Mouse (Mus musculus): ENCODE data around the gene Gm884. TPM values are rescaled to one million over a fixed set of nuclear protein-coding genes. Genes with fewer than 3 reads are reported as not detected.
A peak's percentile ranks its signal among the peaks of the same experiment; 100 is the strongest.

Gene Gm884
- total RNA-seq (2021): not detected
- long read RNA-seq, experiment 1: 0 reads
- long read RNA-seq, experiment 2: 0 reads

DNA sequence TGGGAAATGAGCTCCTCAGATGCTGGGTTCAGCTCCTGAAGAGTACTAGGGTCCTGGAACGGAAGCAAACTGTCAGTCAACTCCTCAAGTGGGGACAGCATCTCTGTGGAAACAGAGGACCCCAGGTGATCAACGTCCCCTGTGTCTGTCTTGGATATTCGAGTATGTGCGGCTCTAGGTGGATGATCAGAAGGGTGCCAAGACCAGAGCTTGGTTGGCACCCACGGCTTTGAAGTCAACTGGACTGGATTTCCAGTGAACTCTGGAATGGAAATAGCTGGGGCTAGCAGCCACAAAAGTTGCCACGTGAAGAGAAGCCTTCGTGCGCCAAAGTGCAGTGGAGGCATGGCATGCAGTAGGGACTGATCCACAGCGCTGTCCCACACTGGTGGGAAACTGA lies at the start of gene Gm884:
TSS of gene Gm884 (minus strand) at position 101 of the 400 bp plus-strand sequence.
- no peak for DNase-seq (ENCODE audit: low spot score in 2 of 2)

- no peak for DNase-seq (ENCODE audit: low spot score in 2 of 2)
These were observed 46.0 kb upstream of the Gm884 start for GRCm38 (mm10) chr11:103666907-103667426.

GRCm38 (mm10) chr11:103666181-103666906 lies 45.4 kb upstream of the Gm884 start:
- DNase-seq (ENCODE audit: low spot score in 2 of 2): no peak

GRCm38 (mm10) chr11:103665695-103666094 lies 44.8 kb upstream of the Gm884 start:
- no peak for DNase-seq (ENCODE audit: low spot score in 2 of 2)

DNA sequence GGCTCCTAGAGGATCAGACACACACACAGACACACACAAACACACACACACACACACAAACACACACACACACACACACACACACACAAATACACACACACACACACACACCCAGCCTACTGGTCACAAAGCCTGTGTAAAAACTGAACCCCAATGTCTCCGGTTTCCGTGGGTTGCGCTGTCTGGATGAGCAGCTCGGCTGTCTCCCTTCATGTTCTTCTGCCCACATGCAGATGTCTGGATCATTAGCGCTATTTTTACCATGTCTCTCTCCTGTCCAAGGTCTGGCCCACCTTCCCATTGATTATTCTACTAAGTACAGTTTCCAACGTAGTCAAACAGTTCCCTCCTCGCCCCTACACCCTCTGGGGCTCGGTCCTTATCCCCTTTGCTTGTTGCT lies 42.2 kb upstream of the Gm884 start:
- DNase-seq (ENCODE audit: low spot score in 2 of 2): no peak

- DNase-seq (ENCODE audit: low spot score in 2 of 2): no peak
These were observed 41.6 kb upstream of the Gm884 start for GRCm38 (mm10) chr11:103662546-103662945.

DNA sequence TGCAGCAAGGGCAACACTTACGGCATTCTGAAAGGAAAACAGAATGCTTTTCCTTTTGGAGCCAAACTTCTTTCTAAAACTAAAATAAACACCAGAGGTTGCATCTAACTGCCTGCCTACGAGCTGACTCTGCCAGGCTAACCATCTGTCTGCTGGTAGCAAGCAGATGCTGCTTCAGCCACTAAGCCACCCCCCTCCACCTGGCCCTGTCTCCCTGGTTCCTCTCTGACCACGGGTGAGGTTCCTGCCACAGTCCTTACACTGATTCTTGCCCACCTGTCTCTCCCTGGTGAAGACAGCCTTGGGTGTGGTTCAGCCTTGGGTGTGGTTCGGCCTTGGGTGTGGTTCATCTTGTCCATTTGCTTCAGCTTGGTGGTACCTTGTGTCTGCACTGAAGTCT lies 40.9 kb upstream of the Gm884 start:
- no peak for DNase-seq (ENCODE audit: low spot score in 2 of 2)

GRCm38 (mm10) chr11:103658189-103658588 lies 37.2 kb upstream of the Gm884 start:
- no peak for DNase-seq (ENCODE audit: low spot score in 2 of 2)

DNA sequence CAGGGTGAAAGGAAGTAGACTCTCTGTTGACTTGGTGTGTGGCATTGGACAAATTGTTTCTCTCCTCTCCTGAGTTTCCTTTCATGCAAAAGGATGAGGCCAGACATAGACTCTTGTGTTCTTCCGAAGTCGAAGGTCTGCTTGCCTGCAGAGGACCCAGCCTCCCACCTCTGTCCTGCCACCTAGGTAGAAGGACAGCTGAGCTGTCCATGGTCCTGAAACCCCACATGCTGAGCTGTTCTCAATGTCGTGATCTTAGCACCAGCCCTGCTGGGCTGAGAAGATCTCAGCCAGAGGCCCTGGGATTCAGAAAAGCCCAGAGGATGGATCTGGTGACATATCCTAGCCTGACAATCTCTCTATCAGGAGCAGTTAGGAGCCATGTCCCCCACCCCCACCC lies 35.6 kb upstream of the Gm884 start:
- DNase-seq (ENCODE audit: low spot score in 2 of 2): peak in 1 of 2 experiments; percentile 39

DNA sequence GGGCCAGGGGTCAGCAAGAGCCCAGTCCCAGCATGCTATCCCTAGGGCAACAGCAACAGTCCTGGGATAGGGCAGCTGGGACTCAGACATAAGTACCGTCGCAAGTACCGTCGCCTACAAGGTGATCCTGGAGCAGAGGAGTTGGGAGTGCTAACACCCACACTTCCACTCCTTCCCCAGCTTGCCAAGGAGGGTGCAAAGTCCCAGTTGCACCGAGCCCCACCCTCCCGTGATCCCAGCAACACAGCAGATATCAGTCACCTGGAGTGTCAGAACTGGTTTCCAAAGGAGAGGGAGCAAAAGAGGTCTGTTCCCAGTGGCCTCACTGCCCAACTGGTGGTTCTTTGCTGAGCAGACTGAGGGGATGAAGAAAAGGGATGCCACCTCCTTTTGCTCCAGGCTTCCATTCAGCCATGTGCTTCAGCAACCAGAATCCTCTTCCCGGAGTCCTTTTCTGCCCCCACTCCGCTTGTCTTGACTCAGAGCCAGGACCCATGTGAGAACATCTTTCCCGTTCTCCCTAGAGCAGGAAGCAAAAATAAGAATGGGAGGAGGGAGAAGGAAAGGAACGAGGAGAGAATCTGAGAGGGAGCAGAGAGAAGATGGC lies 32.5 kb upstream of the Gm884 start:
- no peak for DNase-seq (ENCODE audit: low spot score in 2 of 2)

GRCm38 (mm10) chr11:103651426-103651825 lies 30.5 kb upstream of the Gm884 start:
- DNase-seq (ENCODE audit: low spot score in 2 of 2): no peak

- no peak for DNase-seq (ENCODE audit: low spot score in 2 of 2)
These were observed 29.1 kb upstream of the Gm884 start for GRCm38 (mm10) chr11:103649983-103650493.

GRCm38 (mm10) chr11:103649301-103649982 lies 28.5 kb upstream of the Gm884 start, which contains the start of gene Rprml:
TSS of gene Rprml (plus strand) at chr11:103649570.
- DNase-seq (ENCODE audit: low spot score in 2 of 2): no peak

DNA sequence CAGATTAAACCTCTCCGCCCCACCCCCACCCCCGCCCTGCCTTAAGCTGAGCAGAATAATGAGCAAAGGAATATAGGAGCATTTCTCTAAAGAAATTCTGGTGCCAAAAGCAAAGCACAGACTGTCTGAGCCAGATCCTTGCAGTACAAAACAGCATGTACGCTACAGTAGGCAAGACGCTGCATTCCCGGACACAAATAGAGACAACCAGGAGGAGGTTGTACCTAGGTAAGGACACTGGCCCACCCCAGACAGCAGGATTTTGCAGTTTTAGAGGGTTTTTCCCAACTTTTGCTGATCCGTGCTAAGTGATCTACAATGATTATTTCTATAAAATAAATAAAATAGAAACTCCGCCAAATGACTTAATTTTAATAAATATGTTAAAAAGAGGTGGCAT lies 27.7 kb upstream of the Gm884 start:
- DNase-seq (ENCODE audit: low spot score in 2 of 2): no peak

DNA sequence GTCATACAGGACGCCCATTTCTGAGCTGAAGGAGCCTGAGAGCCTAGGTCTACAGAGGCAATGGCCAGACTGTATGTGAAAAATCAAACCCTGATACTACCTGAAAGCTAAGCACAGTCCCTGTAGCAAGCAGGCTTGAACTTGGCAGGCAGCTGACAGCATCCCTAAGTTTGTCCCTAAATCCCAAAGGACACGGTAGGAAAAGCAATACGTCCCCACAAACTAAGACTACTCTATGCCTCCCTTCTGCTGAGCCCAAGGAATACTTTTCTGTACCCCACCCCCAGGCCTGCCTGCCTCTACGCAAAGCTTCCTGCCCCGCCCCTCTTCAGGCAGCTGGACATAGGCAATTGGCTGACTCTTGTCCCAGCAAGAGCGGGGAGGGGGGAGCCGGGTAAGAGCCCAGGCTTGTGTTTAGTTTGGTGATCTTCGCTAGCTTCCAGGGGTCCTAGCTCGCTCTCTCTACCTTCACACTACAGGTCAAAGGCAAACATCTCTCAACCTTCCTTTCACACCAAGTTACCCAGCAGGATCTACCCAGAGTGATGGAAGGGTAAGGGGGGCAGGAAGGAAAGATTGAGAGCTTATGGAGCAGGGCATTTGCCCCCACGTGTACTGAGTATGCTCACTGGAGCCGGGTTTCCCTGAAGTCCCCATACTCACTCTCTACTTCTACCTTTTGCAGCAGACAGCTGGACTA lies 27.1 kb upstream of the Gm884 start:
- DNase-seq (ENCODE audit: low spot score in 2 of 2): no peak

- DNase-seq (ENCODE audit: low spot score in 2 of 2): peak in 1 of 2 experiments; percentile 7
These were observed 25.4 kb upstream of the Gm884 start for GRCm38 (mm10) chr11:103646301-103646700.

GRCm38 (mm10) chr11:103645731-103646130 lies 24.8 kb upstream of the Gm884 start:
- DNase-seq (ENCODE audit: low spot score in 2 of 2): peak in 1 of 2 experiments; percentile 5

DNA sequence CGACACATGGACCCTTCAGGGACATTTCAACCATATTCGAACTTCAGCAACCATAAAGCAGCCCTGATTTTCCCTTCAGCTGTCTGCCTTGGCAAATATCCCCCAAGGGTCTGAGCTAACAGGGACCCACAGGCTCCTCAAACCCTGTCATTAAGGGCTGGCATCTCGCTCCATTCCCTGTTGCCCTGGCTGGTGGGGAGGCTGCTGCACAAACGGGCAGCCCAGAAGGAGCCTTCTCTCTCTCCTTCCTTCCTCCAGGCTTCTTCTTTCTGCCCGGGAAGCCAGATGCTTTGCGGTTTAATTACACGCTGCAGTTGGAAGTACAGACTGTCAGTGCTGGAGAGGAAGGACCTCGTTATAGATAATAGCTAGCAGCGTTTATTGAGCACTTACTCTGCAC lies 22.3 kb upstream of the Gm884 start:
- DNase-seq (ENCODE audit: low spot score in 2 of 2): no peak

DNA sequence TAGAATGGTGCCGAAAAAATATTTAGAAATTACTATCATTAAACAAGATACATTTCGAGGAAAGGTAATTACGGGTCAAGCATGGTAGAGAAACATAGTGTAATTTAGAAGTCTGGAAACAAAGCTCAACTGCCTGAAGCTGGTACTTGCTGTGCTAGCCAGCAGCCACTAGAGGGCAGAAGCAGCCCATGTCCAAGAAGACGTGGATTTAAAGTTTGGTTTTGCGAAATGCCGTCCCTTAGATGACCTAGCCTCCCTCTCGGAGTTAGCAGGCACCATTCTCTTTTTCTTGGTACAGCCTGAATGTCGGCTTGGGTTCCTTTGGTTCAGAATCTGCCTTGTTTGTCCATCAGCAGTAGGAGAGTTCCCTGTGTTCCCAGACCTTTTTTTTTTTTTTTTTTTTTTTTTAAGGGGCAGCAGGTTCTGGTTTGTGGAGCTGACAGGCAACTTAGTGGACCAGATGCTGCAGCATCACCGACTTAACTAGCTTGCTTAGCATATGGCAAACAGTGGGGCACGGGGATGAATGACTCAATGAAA lies 18.5 kb upstream of the Gm884 start:
- peak in 1 of 2 experiments; percentile 38 for DNase-seq (ENCODE audit: low spot score in 2 of 2)

- DNase-seq (ENCODE audit: low spot score in 2 of 2): no peak
These were observed 17.9 kb upstream of the Gm884 start, which contains the start of gene Lyzl6 for GRCm38 (mm10) chr11:103638790-103639189. TSS of gene Lyzl6 (minus strand) at chr11:103638890.

GRCm38 (mm10) chr11:103636261-103636660 lies 15.3 kb upstream of the Gm884 start:
- DNase-seq (ENCODE audit: low spot score in 2 of 2): no peak

Measured in gastrocnemius, postnatal 4 days (tissue).